Mouse (Mus musculus) heart, postnatal 0 days (tissue): ENCODE measurements around the gene Nsmf.

Experiments
- CTCF ChIP-seq: IDR thresholded peaks from 2 replicates; pipeline ENCODE4 v1.5.1; 2016; ENCODE audit warnings: antibody characterized with exemption, control low read depth, low read depth
- EP300 ChIP-seq: IDR thresholded peaks from 2 replicates; pipeline ENCODE4 v1.6.1; 2016; ENCODE audit warnings: antibody characterized with exemption, low read depth

- TF ChIP-seq CTCF, result no peak
- no peak for TF ChIP-seq EP300
Measured at GRCm38 (mm10) chr2:25080076-25080475, 25.9 kb downstream of the Nsmf start, which contains the start of gene Entpd8.
